Comparison of ENCODE assay signal across 27 mouse cellular contexts in the genomic region with DNA sequence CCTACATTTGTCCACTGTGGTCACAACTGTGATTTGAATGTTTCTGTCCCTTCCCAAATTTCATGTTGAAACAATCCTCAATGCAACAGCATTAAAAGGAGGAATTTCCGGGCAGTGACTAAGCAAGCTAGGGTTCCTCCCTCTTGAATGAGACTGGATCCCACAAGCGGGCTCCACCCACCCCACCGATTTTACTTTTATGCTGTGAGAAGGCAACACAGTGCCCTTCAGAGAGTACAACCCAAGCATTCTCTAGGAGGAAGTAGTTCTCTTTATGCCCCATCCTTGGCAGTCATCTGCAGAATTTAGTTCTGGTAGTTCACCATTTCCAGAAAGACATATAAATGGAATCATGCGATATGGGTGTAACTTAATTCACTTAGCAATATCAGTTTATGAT. TPM values are rescaled to one million over a fixed set of nuclear protein-coding genes. Genes with fewer than 3 reads are reported as not detected.
A peak's percentile ranks its signal among the peaks of the same experiment; 100 is the strongest.
DNase-seq lines count a peak whose midpoint lies in the region; ATAC-seq and TF ChIP-seq lines count a peak whose summit lies in the region.
"Had no signal": no experiment of that assay in that cellular context is flagged by ENCODE, and none has a peak within 500 bp of the region (broad histone marks: within the 10 kb centered on the region; RNA-seq: fewer than 3 reads in every experiment).

No protein-coding gene starts in this region.

- no peak for TF ChIP-seq CTCF in stomach, postnatal 0 days (IDR thresholded peaks at IDR 0.05; ENCODE audit: low read depth)

- WGBS in heart, embryonic 11.5 days (ENCODE audit: insufficient replicate concordance), result 69% methylated on average over 4 of the region's 4 CpGs
- 28% methylated on average over 4 of the region's 4 CpGs for WGBS in large intestine, adult 2 months
- 63% methylated on average over 4 of the region's 4 CpGs for WGBS in stomach, postnatal 0 days

- TF ChIP-seq EP300 in stomach, postnatal 0 days (optimal IDR thresholded peaks at IDR 0.05), result no peak

- H3K4me2 ChIP-seq in heart, embryonic 11.5 days, result no peak overlapping the region
- H3K4me2 ChIP-seq in stomach, postnatal 0 days (replicated peaks; ENCODE audit: low read depth), result no peak overlapping the region
- H3K4me2 ChIP-seq: forebrain, embryonic 13.5 days; heart, embryonic 12.5 days; kidney, embryonic 15.5 days; midbrain, embryonic 12.5 days; neural tube, embryonic 13.5 days had no signal

- no peak for ATAC-seq in heart, embryonic 11.5 days (replicated peaks; ENCODE audit: insufficient number of reproducible peaks, low FRiP score, low TSS enrichment)
- ATAC-seq in stomach, postnatal 0 days (ENCODE audit: low FRiP score, low TSS enrichment), result peak; percentile 47; the same call in 1 of the 2 replicates
- ATAC-seq: forebrain, embryonic 13.5 days; hindbrain, embryonic 16.5 days had no signal

- no peak overlapping the region for H3K9ac ChIP-seq in heart, embryonic 11.5 days (ENCODE audit: low read depth, low read length)
- H3K9ac ChIP-seq in stomach, postnatal 0 days (ENCODE audit: low read length), result no peak overlapping the region
- H3K9ac ChIP-seq: forebrain, embryonic 13.5 days; heart, embryonic 12.5 days; kidney, embryonic 15.5 days; liver, embryonic 14.5 days; midbrain, embryonic 12.5 days; neural tube, embryonic 13.5 days had no signal

- no peaks in the 10 kb centered on the region for H3K4me1 ChIP-seq in heart, embryonic 11.5 days (ENCODE audit: control insufficient read depth, insufficient read depth, low read length)
- no peaks in the 10 kb centered on the region for H3K4me1 ChIP-seq in stomach, postnatal 0 days (replicated peaks; ENCODE audit: control insufficient read depth, insufficient read depth)
- H3K4me1 ChIP-seq: forebrain, embryonic 13.5 days; heart, embryonic 12.5 days; kidney, embryonic 15.5 days; midbrain, embryonic 12.5 days; neural tube, embryonic 13.5 days had no signal

- peak; percentile 95 for DNase-seq in heart, adult 11 months
- DNase-seq in NIH3T3 (ENCODE audit: low read depth) (peak; percentile 18), adipocyte (ENCODE audit: low spot score) (no peak)
- DNase-seq in large intestine, adult 2 months (ENCODE audit: low read depth, low spot score), result peak; percentile 89
- no peak for DNase-seq in stomach, postnatal 0 days (ENCODE audit: low spot score)
- no peak for DNase-seq in urinary bladder, postnatal 14 days (ENCODE audit: low spot score)
- DNase-seq: adrenal gland, adult 2 months; adrenal gland, postnatal 36 days; cerebellum, adult 2 months; cerebellum, postnatal 14 days; gastrocnemius, postnatal 25 days; kidney, adult 18-20 months; kidney, postnatal 25 days; liver; lung, adult 2 months; lung, postnatal 14 days; right cerebral cortex, postnatal 4 days had no signal

- no peaks in the 10 kb centered on the region for H3K9me3 ChIP-seq in heart, embryonic 11.5 days (replicated peaks; ENCODE audit: control insufficient read depth, low read length)
- H3K9me3 ChIP-seq in stomach, postnatal 0 days (ENCODE audit: control insufficient read depth, low read length), result no peaks in the 10 kb centered on the region
- H3K9me3 ChIP-seq: forebrain, embryonic 13.5 days; heart, embryonic 12.5 days; kidney, embryonic 15.5 days; megakaryocyte, embryonic 14.5 days; midbrain, embryonic 12.5 days; neural tube, embryonic 13.5 days had no signal

- no peak overlapping the region for H3K4me3 ChIP-seq in heart, embryonic 11.5 days (ENCODE audit: low read depth, low read length)
- no peak overlapping the region for H3K4me3 ChIP-seq in stomach, postnatal 0 days (ENCODE audit: low read depth, low read length)
- H3K4me3 ChIP-seq: forebrain, embryonic 13.5 days; heart, embryonic 12.5 days; kidney, embryonic 15.5 days; layer of hippocampus, adult 2 months; megakaryocyte, embryonic 14.5 days; midbrain, embryonic 12.5 days; neural tube, embryonic 13.5 days had no signal

- H3K36me3 ChIP-seq in heart, embryonic 11.5 days (ENCODE audit: control insufficient read depth, insufficient read depth, low read length), result no peaks in the 10 kb centered on the region
- no peaks in the 10 kb centered on the region for H3K36me3 ChIP-seq in stomach, postnatal 0 days (ENCODE audit: control insufficient read depth, insufficient read depth, low read length)
- H3K36me3 ChIP-seq: heart, embryonic 12.5 days; kidney, embryonic 15.5 days; midbrain, embryonic 12.5 days; neural tube, embryonic 13.5 days had no signal

- no peaks in the 10 kb centered on the region for H3K27me3 ChIP-seq in heart, embryonic 11.5 days (ENCODE audit: control insufficient read depth, insufficient read depth, low read length)
- no peaks in the 10 kb centered on the region for H3K27me3 ChIP-seq in stomach, postnatal 0 days (ENCODE audit: control insufficient read depth, insufficient read depth, low read length)
- H3K27me3 ChIP-seq: forebrain, embryonic 13.5 days; heart, embryonic 12.5 days; kidney, embryonic 15.5 days; megakaryocyte, embryonic 14.5 days; midbrain, embryonic 12.5 days; neural tube, embryonic 13.5 days had no signal

- no peak overlapping the region for H3K27ac ChIP-seq in heart, embryonic 11.5 days (ENCODE audit: low read depth, low read length)
- H3K27ac ChIP-seq in stomach, postnatal 0 days (replicated peaks), result no peak overlapping the region
- H3K27ac ChIP-seq: forebrain, embryonic 13.5 days; kidney, embryonic 15.5 days; layer of hippocampus, adult 2 months; liver, embryonic 14.5 days; midbrain, embryonic 12.5 days; neural tube, embryonic 13.5 days had no signal

RNA-seq across cellular contexts. Expression of a gene that starts 6.9 kb away (rescaled TPM):
- 2.3 and 4.8 TPM in 2 replicates for polyA plus RNA-seq in heart, embryonic 11.5 days (2014; fragmentation: Nextera tagmentation; extraction: Ambion mirVana)
- 15.9 and 22.2 TPM in 2 replicates for polyA plus RNA-seq in large intestine, adult 2 months (2012; rRNA removed)
- polyA plus RNA-seq in stomach, postnatal 0 days (2015; fragmentation: Nextera tagmentation; extraction: Ambion mirVana), result 6.3 and 8.0 TPM in 2 replicates

Comparison
In these comparisons a context has a peak if more than half of its experiments do, and no peak if none do; other contexts are left out.
1. DNase-seq: peak in heart, adult 11 months (single experiment), NIH3T3 (single experiment) and large intestine, adult 2 months (single experiment); none in stomach, postnatal 0 days (single experiment), urinary bladder, postnatal 14 days (single experiment) and adipocyte (single experiment).